13 mouse cellular contexts compared by ENCODE assay signal in genomic region chr7:40654982-40655381, GRCm38 (mm10).
A peak's percentile ranks its signal among the peaks of the same experiment; 100 is the strongest.
DNase-seq lines count a peak whose midpoint lies in the region; ATAC-seq and TF ChIP-seq lines count a peak whose summit lies in the region.
"Had no signal": no experiment of that assay in that cellular context is flagged by ENCODE, and none has a peak within 500 bp of the region (broad histone marks: within the 10 kb centered on the region; RNA-seq: fewer than 3 reads in every experiment).

No protein-coding gene starts in this region.

- H3K4me2 ChIP-seq in kidney, embryonic 16.5 days (replicated peaks; ENCODE audit: low read depth, low read length): no peak overlapping the region
- no peak overlapping the region for H3K4me2 ChIP-seq in hindbrain, embryonic 13.5 days
- H3K4me2 ChIP-seq: embryonic facial prominence, embryonic 15.5 days had no signal

- TF ChIP-seq POLR2A in cortical plate, adult 2 months (IDR thresholded peaks at IDR 0.05; ENCODE audit: extremely low read depth, insufficient read depth, low read length): no peak

- peaks cover 13% of the 10 kb centered on the region; the same call in 1 of the 2 replicates for H3K4me1 ChIP-seq in kidney, embryonic 16.5 days (ENCODE audit: insufficient read depth, low read length)
- no peaks in the 10 kb centered on the region; the same call in 1 of the 2 replicates for H3K4me1 ChIP-seq in cortical plate, adult 2 months (ENCODE audit: control insufficient read depth, insufficient read depth, low read length)
- peaks cover 13% of the 10 kb centered on the region for H3K4me1 ChIP-seq in hindbrain, embryonic 13.5 days (replicated peaks)
- H3K4me1 ChIP-seq in embryonic facial prominence, embryonic 10.5 days: peaks cover 7% of the 10 kb centered on the region
- H3K4me1 ChIP-seq: embryonic facial prominence, embryonic 15.5 days had no signal

- H3K9me3 ChIP-seq in kidney, embryonic 16.5 days (ENCODE audit: low read length): no peaks in the 10 kb centered on the region
- no peaks in the 10 kb centered on the region for H3K9me3 ChIP-seq in hindbrain, embryonic 13.5 days
- H3K9me3 ChIP-seq in embryonic facial prominence, embryonic 10.5 days: no peaks in the 10 kb centered on the region
- H3K9me3 ChIP-seq: embryonic facial prominence, embryonic 15.5 days had no signal

- no peak overlapping the region for H3K4me3 ChIP-seq in kidney, embryonic 16.5 days (ENCODE audit: low read length)
- H3K4me3 ChIP-seq in cortical plate, adult 2 months (ENCODE audit: insufficient read depth, low read length): no peak overlapping the region
- H3K4me3 ChIP-seq in hindbrain, embryonic 13.5 days: no peak overlapping the region
- H3K4me3 ChIP-seq in embryonic facial prominence, embryonic 10.5 days: no peak overlapping the region
- H3K4me3 ChIP-seq: embryonic facial prominence, embryonic 15.5 days had no signal

- TF ChIP-seq CTCF in cortical plate, adult 2 months (IDR thresholded peaks at IDR 0.05; ENCODE audit: extremely low read depth, insufficient read depth, low read length): no peak

- no peaks in the 10 kb centered on the region for H3K27me3 ChIP-seq in kidney, embryonic 16.5 days (ENCODE audit: insufficient read depth, low read length)
- H3K27me3 ChIP-seq in hindbrain, embryonic 13.5 days: no peaks in the 10 kb centered on the region
- no peaks in the 10 kb centered on the region for H3K27me3 ChIP-seq in embryonic facial prominence, embryonic 10.5 days (replicated peaks; ENCODE audit: low read depth, poor library complexity, severe bottlenecking)
- H3K27me3 ChIP-seq: embryonic facial prominence, embryonic 15.5 days had no signal

- WGBS in kidney, embryonic 16.5 days: 44% methylated on average over 7 of the region's 7 CpGs
- WGBS in hindbrain, embryonic 13.5 days: 45% methylated on average over 7 of the region's 7 CpGs
- whole genome bisulfite sequencing in embryonic facial prominence, embryonic 10.5 days: 65% methylated on average over 7 of the region's 7 CpGs

- no peaks in the 10 kb centered on the region for H3K36me3 ChIP-seq in kidney, embryonic 16.5 days (ENCODE audit: insufficient read depth, low read length)
- no peaks in the 10 kb centered on the region for H3K36me3 ChIP-seq in hindbrain, embryonic 13.5 days
- no peaks in the 10 kb centered on the region for H3K36me3 ChIP-seq in embryonic facial prominence, embryonic 10.5 days (replicated peaks)
- H3K36me3 ChIP-seq: embryonic facial prominence, embryonic 15.5 days had no signal

- intact Hi-C loops in left cerebral cortex, postnatal 14 days (cut with DNase I): no loop called here

- no peak overlapping the region for H3K9ac ChIP-seq in kidney, embryonic 16.5 days (replicated peaks; ENCODE audit: low read length)
- H3K9ac ChIP-seq in hindbrain, embryonic 13.5 days: no peak overlapping the region
- H3K9ac ChIP-seq: embryonic facial prominence, embryonic 15.5 days; liver, embryonic 14.5 days had no signal

- H3K27ac ChIP-seq in kidney, embryonic 16.5 days (ENCODE audit: low read length): no peak overlapping the region
- H3K27ac ChIP-seq in cortical plate, adult 2 months (ENCODE audit: insufficient read depth, low read length): peak overlapping the region; percentile 75; the same call in 1 of the 2 replicates
- H3K27ac ChIP-seq in hindbrain, embryonic 13.5 days: peak overlapping the region; percentile 26; the same call in 1 of the 2 replicates
- no peak overlapping the region for H3K27ac ChIP-seq in embryonic facial prominence, embryonic 10.5 days (replicated peaks)
- H3K27ac ChIP-seq: embryonic facial prominence, embryonic 15.5 days; liver, embryonic 14.5 days had no signal

- peak; percentile 78 for ATAC-seq in kidney, embryonic 16.5 days (ENCODE audit: low FRiP score, low TSS enrichment)
- peak; percentile 63 for ATAC-seq in hindbrain, embryonic 13.5 days (ENCODE audit: low FRiP score)

- DNase-seq in kidney, adult 11 months: no peak
- peak; percentile 30 to 46 for DNase-seq in left cerebral cortex, postnatal 14 days (ENCODE audit: low spot score in 2 of 2)
- no peak for DNase-seq in c-Kit-positive CD71-positive TER-119-positive erythroid progenitor cells, embryonic 14.5 days (ENCODE audit: low spot score)
- DNase-seq in embryonic facial prominence, embryonic 10.5 days (ENCODE audit: low spot score): no peak
- DNase-seq in cerebellum, postnatal 25 days: no peak
- DNase-seq: adrenal gland, postnatal 14 days; cerebellum, adult 8-10 months; gastrocnemius, postnatal 14 days had no signal

Comparison
In these comparisons a context has a peak if more than half of its experiments do, and no peak if none do; other contexts are left out.
1. H3K27ac ChIP-seq: peak in cortical plate, adult 2 months (single experiment) and hindbrain, embryonic 13.5 days (single experiment); none in kidney, embryonic 16.5 days (single experiment) and embryonic facial prominence, embryonic 10.5 days (single experiment).
2. DNase-seq: peak in left cerebral cortex, postnatal 14 days (2 of 2); none in kidney, adult 11 months (single experiment), c-Kit-positive CD71-positive TER-119-positive erythroid progenitor cells, embryonic 14.5 days (single experiment), embryonic facial prominence, embryonic 10.5 days (single experiment) and cerebellum, postnatal 25 days (0 of 2).